Mouse (Mus musculus): ENCODE measurements around the gene Gm20661. TPM values are rescaled to one million over a fixed set of nuclear protein-coding genes. Genes with fewer than 3 reads are reported as not detected.
A peak's percentile ranks its signal among the peaks of the same experiment; 100 is the strongest.

Gm20661 gene
- polyA plus RNA-seq, 1 experiment, result not detected

- H3K27me3 ChIP-seq (ENCODE audit: control insufficient read depth, insufficient read depth, insufficient read length), result no peaks in the 10 kb centered on the region
- no peak overlapping the region for H3ac ChIP-seq (ENCODE audit: control insufficient read depth, insufficient read length, low read depth)
- H3K79me3 ChIP-seq (ENCODE audit: low read depth), result no peaks in the 10 kb centered on the region
- H3K4me3 ChIP-seq (ENCODE audit: insufficient read depth, poor library complexity, severe bottlenecking), result no peak overlapping the region
- H3K79me2 ChIP-seq (ENCODE audit: control insufficient read depth, insufficient read depth), result no peaks in the 10 kb centered on the region
- no peaks in the 10 kb centered on the region for H3K36me3 ChIP-seq (ENCODE audit: control insufficient read depth, insufficient read depth)
- TF ChIP-seq CTCF (IDR thresholded peaks at IDR 0.05; ENCODE audit: control insufficient read depth, insufficient read depth, insufficient read length), result peak; percentile 88
- no peak for TF ChIP-seq USF1 (IDR thresholded peaks at IDR 0.05; ENCODE audit: low read depth)
Measured at GRCm38 (mm10) chr9:107986376-107986775, 3.5 kb downstream of the Gm20661 start.

GRCm38 (mm10) chr9:107987950-107988349, 5.1 kb downstream of the Gm20661 start:
- Histone ChIP-seq H3K27me3 (ENCODE audit: control insufficient read depth, insufficient read depth, insufficient read length) (no peaks in the 10 kb centered on the region), H3ac (ENCODE audit: control insufficient read depth, insufficient read length, low read depth) (no peak overlapping the region), H3K4me3 (ENCODE audit: insufficient read depth, poor library complexity, severe bottlenecking) (no peak overlapping the region), H3K79me2 (ENCODE audit: control insufficient read depth, insufficient read depth) (no peaks in the 10 kb centered on the region), H3K79me3 (ENCODE audit: low read depth) (no peaks in the 10 kb centered on the region), H3K36me3 (ENCODE audit: control insufficient read depth, insufficient read depth) (no peaks in the 10 kb centered on the region)
- TF ChIP-seq FOSL1 (IDR thresholded peaks at IDR 0.05; ENCODE audit: insufficient read depth, low read length, poor library complexity, severe bottlenecking), result no peak
- TF ChIP-seq MAX (IDR thresholded peaks at IDR 0.05), result no peak
- no peak for TF ChIP-seq CEBPB (IDR thresholded peaks at IDR 0.05; ENCODE audit: low read depth)
- no peak for TF ChIP-seq USF1 (IDR thresholded peaks at IDR 0.05; ENCODE audit: low read depth)
- no peak for TF ChIP-seq MYOD1 (IDR thresholded peaks at IDR 0.05; ENCODE audit: control insufficient read depth, insufficient read length, low read depth)
- no peak for TF ChIP-seq CTCF (IDR thresholded peaks at IDR 0.05; ENCODE audit: control insufficient read depth, insufficient read depth, insufficient read length)
- TF ChIP-seq MYOG (IDR thresholded peaks at IDR 0.05; ENCODE audit: control insufficient read depth, extremely low read depth, insufficient read length), result no peak

GRCm38 (mm10) chr9:107992197-107992596, 9.3 kb downstream of the Gm20661 start, which contains the start of gene Cdhr4:
TSS of gene Cdhr4 (plus strand) at chr9:107992497.
- Histone ChIP-seq H3ac (ENCODE audit: control insufficient read depth, insufficient read length, low read depth) (no peak within 1 kb of the TSS), H3K4me3 (ENCODE audit: insufficient read depth, poor library complexity, severe bottlenecking) (no peak within 1 kb of the TSS), H3K79me3 (ENCODE audit: low read depth) (no peaks in the 10 kb centered on the region), H3K27me3 (ENCODE audit: control insufficient read depth, insufficient read depth, insufficient read length) (peaks cover 6% of the 10 kb centered on the region), H3K79me2 (ENCODE audit: control insufficient read depth, insufficient read depth) (no peaks in the 10 kb centered on the region), H3K36me3 (ENCODE audit: control insufficient read depth, insufficient read depth) (no peaks in the 10 kb centered on the region)
- TF ChIP-seq MYOG (IDR thresholded peaks at IDR 0.05; ENCODE audit: control insufficient read depth, extremely low read depth, insufficient read length), result no peak

- TF ChIP-seq USF1 (IDR thresholded peaks at IDR 0.05; ENCODE audit: low read depth), result no peak
- TF ChIP-seq MYOD1 (IDR thresholded peaks at IDR 0.05; ENCODE audit: control insufficient read depth, insufficient read length, low read depth), result no peak
- no peak for TF ChIP-seq FOSL1 (IDR thresholded peaks at IDR 0.05; ENCODE audit: insufficient read depth, low read length, poor library complexity, severe bottlenecking)
- no peak for TF ChIP-seq CTCF (IDR thresholded peaks at IDR 0.05; ENCODE audit: control insufficient read depth, insufficient read depth, insufficient read length)
- no peak for TF ChIP-seq MAX (IDR thresholded peaks at IDR 0.05)
- TF ChIP-seq CEBPB (IDR thresholded peaks at IDR 0.05; ENCODE audit: low read depth), result no peak
- no peak for TF ChIP-seq MYOG (IDR thresholded peaks at IDR 0.05; ENCODE audit: control insufficient read depth, extremely low read depth, insufficient read length)
- Histone ChIP-seq H3K27me3 (ENCODE audit: control insufficient read depth, insufficient read depth, insufficient read length) (peaks cover 14% of the 10 kb centered on the region), H3K79me3 (ENCODE audit: low read depth) (no peaks in the 10 kb centered on the region), H3K36me3 (ENCODE audit: control insufficient read depth, insufficient read depth) (no peaks in the 10 kb centered on the region), H3K79me2 (ENCODE audit: control insufficient read depth, insufficient read depth) (no peaks in the 10 kb centered on the region), H3ac (ENCODE audit: control insufficient read depth, insufficient read length, low read depth) (no peak overlapping the region), H3K4me3 (ENCODE audit: insufficient read depth, poor library complexity, severe bottlenecking) (no peak overlapping the region)
Measured at GRCm38 (mm10) chr9:107993013-107993412, 10.2 kb downstream of the Gm20661 start.

- Histone ChIP-seq H3ac (ENCODE audit: control insufficient read depth, insufficient read length, low read depth) (no peak overlapping the region), H3K79me3 (ENCODE audit: low read depth) (no peaks in the 10 kb centered on the region), H3K79me2 (ENCODE audit: control insufficient read depth, insufficient read depth) (no peaks in the 10 kb centered on the region), H3K4me3 (ENCODE audit: insufficient read depth, poor library complexity, severe bottlenecking) (no peak overlapping the region), H3K27me3 (ENCODE audit: control insufficient read depth, insufficient read depth, insufficient read length) (peaks cover 28% of the 10 kb centered on the region), H3K36me3 (ENCODE audit: control insufficient read depth, insufficient read depth) (no peaks in the 10 kb centered on the region)
- TF ChIP-seq MYOG (IDR thresholded peaks at IDR 0.05; ENCODE audit: control insufficient read depth, extremely low read depth, insufficient read length), result no peak
- no peak for TF ChIP-seq CTCF (IDR thresholded peaks at IDR 0.05; ENCODE audit: control insufficient read depth, insufficient read depth, insufficient read length)
- no peak for TF ChIP-seq MAX (IDR thresholded peaks at IDR 0.05)
- no peak for TF ChIP-seq MYOD1 (IDR thresholded peaks at IDR 0.05; ENCODE audit: control insufficient read depth, insufficient read length, low read depth)
- TF ChIP-seq CEBPB (IDR thresholded peaks at IDR 0.05; ENCODE audit: low read depth), result no peak
- no peak for TF ChIP-seq USF1 (IDR thresholded peaks at IDR 0.05; ENCODE audit: low read depth)
- TF ChIP-seq FOSL1 (IDR thresholded peaks at IDR 0.05; ENCODE audit: insufficient read depth, low read length, poor library complexity, severe bottlenecking), result no peak
Measured at GRCm38 (mm10) chr9:107994464-107994863, 11.6 kb downstream of the Gm20661 start.

- no peaks in the 10 kb centered on the region for H3K79me2 ChIP-seq (ENCODE audit: control insufficient read depth, insufficient read depth)
- peaks cover 31% of the 10 kb centered on the region for H3K27me3 ChIP-seq (ENCODE audit: control insufficient read depth, insufficient read depth, insufficient read length)
- no peak overlapping the region for H3ac ChIP-seq (ENCODE audit: control insufficient read depth, insufficient read length, low read depth)
- H3K36me3 ChIP-seq (ENCODE audit: control insufficient read depth, insufficient read depth), result no peaks in the 10 kb centered on the region
- H3K4me3 ChIP-seq (ENCODE audit: insufficient read depth, poor library complexity, severe bottlenecking), result no peak overlapping the region
- TF ChIP-seq USF1 (IDR thresholded peaks at IDR 0.05; ENCODE audit: low read depth) (no peak), MAX (IDR thresholded peaks at IDR 0.05) (no peak), FOSL1 (IDR thresholded peaks at IDR 0.05; ENCODE audit: insufficient read depth, low read length, poor library complexity, severe bottlenecking) (no peak), CEBPB (IDR thresholded peaks at IDR 0.05; ENCODE audit: low read depth) (no peak), CTCF (IDR thresholded peaks at IDR 0.05; ENCODE audit: control insufficient read depth, insufficient read depth, insufficient read length) (no peak), MYOG (IDR thresholded peaks at IDR 0.05; ENCODE audit: control insufficient read depth, extremely low read depth, insufficient read length) (no peak), MYOD1 (IDR thresholded peaks at IDR 0.05; ENCODE audit: control insufficient read depth, insufficient read length, low read depth) (no peak)
- H3K79me3 ChIP-seq (ENCODE audit: low read depth), result no peaks in the 10 kb centered on the region
Measured at GRCm38 (mm10) chr9:107995513-107995912, 12.7 kb downstream of the Gm20661 start.
